Mouse (Mus musculus): ENCODE measurements around the gene Trim46.
A peak's percentile ranks its signal among the peaks of the same experiment; 100 is the strongest.

Gene Trim46

DNA sequence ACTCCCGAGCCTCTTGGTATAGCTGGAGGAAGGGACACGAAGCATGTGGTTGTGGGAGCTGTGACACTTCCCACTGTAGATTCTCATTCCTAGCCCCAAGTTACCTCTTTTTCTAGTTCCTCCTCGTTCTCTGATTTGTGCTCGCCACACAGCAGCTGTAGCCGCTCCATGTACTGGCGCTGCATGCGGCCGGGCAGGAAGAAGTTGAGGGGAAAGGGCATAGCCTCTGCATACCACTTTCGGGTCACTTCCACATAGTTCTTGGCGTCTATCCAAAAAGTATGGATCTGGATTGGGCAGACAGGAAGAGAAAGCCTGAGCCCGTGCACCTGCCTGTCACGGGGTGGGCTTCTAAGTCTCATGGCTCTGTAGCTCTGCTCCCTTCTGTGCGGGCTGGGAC lies 35.9 kb downstream of the Trim46 start:
- no peak for DNase-seq (ENCODE audit: low spot score)

DNA sequence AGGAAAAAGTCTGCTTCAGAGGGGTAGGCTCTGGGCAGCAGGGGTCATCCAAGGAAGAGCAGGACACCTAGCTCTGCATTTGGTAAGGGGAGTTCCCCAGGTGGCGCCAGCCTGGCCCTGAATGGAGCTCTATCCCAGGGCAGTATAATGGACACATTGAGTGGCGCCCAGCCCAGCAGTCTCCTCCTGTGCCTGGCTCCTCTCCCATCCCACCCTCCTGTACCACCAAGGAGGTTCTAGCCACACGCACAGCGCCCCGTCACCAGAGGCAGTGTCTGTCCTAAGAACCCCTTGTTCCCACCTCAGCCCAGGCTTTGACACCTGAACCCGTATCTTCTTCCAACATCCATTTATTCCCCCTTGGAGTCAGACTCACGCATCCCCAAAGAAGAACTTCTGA lies 36.4 kb downstream of the Trim46 start:
- DNase-seq (ENCODE audit: low spot score): no peak

DNA sequence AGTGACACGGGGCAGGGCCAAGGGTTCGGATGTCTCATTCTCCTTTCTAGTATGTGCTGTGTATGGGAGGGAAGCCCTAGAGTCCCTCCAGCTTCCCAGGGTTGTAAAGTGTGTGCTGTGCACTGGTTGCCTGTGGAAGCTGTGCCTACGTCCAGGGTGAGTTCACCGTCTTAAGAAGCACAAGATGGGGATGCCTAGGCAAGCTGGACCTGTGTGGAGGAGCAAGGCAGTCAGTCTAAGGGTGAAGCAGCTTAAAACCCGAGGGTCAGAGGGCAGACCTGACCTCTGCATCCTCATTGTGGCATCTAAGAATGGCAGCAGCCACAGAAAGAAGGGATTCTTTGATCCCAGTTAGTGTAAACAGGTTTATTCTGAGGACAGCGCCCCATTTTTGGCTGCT lies 37.4 kb downstream of the Trim46 start:
- no peak for DNase-seq (ENCODE audit: low spot score)

DNA sequence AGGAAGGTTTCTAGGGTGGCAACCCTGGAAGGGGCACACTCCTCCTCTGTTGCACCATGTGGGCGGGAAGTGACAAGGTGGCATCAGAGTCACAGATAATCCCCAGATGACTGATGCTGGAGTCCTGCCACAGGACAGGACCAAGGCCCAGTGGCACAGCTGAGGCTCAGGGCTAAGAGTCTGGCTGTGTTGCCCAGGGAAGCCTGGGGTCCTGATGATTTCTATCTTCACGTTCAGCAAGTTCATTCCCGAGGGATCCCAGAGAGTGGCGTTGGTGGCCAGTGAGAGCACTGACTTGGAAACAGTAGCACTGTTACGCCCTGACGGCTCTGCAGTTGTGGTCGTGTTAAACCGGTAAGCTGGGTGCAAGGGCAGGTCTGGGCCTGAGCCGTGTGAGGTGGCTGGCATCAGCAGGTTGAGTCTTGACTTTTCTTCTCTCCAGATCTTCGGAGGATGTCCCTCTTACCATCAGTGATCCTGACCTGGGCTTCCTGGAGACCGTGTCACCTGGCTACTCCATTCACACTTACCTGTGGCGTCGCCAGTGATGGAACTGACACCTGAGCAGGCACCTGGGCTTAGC lies 37.9 kb downstream of the Trim46 start:
- DNase-seq (ENCODE audit: low spot score): no peak

DNA sequence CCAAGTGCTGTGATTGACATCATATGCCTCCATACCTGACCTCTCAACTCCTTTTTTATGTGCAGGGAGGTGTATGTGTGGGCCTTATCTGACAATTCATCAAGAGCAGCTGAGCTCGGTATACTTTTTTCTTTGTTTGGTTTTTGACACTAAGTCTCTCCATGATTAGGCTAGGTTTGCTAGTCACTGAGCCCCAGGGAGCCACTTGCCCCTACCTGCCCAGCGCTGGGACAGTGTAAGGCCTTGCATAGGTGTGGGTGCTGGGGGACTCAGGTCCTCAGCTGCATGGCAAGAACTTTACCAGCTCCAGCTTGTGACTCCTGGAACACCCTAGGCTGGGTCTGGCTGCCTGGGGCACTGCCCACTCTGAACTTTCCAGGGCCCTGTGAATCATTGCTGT lies 39.4 kb downstream of the Trim46 start:
- DNase-seq (ENCODE audit: low spot score): no peak

DNA sequence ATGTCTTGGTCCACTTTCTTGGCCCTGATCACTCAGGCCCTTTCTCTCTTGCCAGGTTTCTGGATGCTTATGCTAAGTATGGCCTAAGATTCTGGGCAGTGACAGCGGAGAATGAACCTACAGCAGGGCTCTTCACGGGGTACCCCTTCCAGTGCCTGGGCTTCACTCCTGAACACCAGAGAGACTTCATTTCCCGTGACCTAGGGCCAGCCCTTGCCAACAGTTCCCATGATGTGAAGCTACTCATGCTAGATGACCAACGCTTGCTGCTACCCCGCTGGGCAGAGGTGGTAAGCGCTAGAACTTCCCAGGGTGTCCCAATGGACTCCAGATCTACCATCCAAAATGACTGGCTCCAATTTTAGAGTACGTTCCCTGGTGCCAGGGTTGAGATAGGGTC lies 40.0 kb downstream of the Trim46 start:
- DNase-seq (ENCODE audit: low spot score): no peak

DNA sequence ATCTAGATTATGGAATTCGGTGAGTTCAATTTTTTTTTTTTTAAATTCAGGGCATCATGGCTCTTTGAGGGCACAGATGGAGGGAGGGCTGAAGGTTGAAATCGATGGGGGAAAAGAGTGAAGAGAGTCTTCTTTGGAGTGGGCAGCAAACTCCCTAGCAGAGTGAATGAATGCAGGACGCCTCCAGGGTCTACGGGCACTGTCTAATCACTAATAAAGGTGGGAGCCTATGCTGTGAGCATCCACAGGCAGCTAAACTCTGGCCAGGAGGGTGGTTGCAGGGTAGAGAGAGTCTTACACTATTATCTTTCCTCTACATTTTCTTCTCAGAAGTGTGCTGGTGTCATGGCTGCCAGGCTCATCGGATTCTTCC lies 43.0 kb downstream of the Trim46 start:
- no peak for DNase-seq (ENCODE audit: low spot score)

DNA sequence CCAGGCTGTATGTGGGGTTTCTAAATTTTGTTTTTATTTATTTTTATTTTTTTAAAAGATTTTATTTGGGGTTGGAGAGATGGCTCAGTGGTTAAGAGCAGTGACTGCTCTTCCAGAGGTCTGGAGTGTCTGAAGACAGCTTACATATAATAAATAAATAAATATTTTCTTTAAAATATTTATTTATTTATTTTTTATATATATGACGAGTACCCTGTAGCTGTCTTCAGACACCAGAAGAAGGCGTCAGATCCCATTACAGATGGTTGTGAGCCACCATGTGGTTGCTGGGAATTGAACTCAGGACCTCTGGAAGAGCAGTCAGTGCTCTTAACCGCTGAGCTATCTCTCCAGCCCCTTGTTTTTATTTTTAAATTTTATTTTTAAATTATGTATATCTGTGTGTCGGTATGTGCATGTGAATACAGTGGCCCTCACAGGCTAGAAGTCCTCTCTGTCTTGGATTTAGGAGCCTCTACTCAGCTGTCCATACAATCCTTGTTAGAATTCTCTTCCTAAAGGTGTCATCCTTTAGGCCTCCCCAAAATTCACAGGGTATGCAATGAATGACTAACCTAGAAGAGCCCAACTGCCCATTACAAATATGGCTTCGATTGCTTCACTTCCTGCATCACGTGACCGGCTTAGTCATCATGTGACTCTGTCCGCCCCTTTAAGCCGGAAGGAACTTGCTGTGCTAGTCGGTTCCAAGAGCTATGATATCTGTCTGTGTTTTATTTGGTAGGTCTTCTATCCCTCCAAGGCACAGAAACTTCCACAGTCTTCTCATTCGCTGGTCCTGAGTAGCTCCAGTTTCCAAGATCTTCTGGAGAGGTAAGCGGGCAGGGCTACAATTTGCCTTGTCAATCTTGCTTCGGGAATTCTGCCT lies 43.6 kb downstream of the Trim46 start, which contains the start of gene Gba:
Gene Gba (plus strand): TSS at position 676 of the 889 bp plus-strand sequence.
- peak; percentile 74 for DNase-seq (ENCODE audit: low spot score)

DNA sequence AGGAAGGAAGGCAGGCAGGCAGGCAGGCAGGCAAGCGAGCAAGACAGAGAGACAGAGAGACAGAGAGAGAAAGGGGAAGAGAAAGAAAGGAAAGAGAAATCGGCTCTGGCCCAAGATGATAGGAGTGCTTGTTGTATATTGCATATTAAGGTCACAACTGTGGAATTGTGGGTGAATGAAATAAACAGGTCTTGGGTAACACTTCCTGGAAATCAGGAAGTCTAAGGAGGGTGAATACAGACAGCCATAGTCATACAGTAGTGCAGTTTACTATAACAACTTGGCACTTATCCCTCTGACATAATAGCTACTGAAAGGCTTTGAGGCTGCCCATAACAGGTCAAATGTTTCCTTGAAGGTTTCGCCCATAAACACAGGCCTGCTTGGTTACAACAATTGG lies 46.3 kb downstream of the Trim46 start:
- DNase-seq (ENCODE audit: low spot score): no peak

DNA sequence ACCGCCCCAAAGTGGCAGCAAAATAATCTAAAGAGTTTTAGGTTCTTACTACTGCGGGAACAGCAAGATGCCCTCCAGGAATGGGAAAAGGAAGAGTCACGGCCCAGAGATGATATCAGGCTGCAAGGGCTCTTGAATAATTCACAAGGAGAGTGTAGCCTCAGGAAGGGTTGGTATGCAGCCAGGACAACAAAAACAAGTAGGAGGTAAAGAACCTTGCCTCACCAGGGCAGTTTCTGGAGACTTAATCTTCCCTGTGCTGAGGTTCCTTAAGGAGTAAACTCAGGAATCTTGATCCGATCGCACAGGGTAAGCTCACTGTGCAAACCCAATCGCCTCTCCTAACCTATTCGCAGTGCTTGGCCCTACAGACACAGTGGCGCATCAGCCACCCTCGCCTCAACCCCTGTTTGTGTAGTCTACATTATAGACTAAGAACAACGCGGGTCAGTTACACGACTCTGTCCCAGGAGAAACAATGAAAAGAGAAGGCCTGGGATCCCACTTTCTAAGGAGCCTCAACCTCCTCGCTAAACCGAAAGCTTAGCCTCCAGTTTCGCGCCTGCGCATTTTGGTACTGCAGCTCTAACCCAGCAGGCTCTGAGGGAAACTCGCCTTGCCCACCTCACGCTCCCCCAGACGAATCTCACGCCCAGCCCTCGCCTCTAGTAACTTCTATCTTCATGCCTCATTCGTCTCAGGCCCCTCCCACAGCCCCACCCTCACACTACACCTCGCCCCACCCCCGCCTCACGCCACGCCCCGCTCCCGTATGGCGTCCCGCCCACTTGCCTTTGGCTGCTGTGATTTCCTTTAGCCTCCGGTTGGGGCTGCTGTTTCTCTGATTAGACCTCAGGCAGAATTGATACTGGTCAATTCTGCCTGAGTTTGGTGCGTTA lies 49.9 kb downstream of the Trim46 start:
- peak; percentile 89 for DNase-seq (ENCODE audit: low spot score)

DNA sequence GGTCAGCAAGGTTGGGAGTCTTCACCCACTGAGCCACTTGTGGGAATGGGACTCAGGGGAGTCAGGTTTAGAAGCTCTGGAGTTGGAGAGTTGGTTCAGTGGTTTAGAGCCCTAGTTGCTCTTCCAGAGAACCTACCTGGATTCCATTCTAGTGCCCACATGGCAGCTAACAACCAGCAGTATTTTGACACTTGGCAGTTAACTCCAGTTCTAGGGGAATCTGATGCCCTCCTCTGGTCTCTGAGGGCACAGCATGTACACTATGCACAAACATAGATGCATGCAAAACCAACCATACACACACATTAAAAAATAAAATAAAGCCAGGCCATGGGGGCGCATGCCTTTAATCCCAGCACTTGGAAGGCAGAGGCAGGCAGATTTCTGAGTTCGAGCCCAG lies 52.3 kb downstream of the Trim46 start:
- DNase-seq (ENCODE audit: low spot score): no peak

DNA sequence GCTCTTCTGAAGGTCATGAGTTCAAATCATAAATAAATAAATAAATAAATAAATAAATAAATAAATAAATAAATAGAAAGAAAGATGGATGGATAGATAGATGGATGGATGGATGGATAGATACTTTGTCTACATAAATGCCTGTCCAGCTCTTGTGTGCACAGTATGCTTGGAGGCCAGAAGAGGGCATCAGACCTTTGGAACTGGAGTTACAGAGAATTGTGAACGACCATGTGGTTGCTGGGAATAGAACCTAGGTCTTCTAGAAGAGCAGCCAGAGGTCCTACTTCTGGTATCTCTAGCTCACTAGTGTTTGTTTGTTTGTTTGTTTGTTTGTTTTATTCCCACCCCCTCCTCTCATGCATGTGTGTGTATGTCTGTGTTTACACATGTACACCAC lies 52.8 kb downstream of the Trim46 start:
- DNase-seq (ENCODE audit: low spot score): no peak

DNA sequence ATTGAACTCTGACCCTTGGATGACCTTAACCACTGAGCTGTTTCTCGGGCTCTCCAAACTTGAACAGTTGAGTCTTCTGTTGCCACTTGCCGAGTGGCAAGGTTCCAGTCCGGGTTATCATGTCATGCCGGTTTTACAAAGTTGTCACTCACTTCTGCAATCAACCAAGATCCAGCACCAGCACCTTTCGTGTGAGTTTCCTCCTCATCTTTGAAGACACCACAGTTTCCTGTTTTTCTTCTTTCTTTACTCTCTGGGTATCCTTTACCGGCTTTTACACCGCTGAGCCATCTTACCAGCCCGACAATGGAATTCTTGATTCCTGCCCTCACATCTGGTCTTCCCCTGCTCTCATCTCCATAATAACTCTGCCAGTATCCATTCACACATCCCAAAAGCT lies 55.7 kb downstream of the Trim46 start:
- DNase-seq (ENCODE audit: low spot score): no peak

DNA sequence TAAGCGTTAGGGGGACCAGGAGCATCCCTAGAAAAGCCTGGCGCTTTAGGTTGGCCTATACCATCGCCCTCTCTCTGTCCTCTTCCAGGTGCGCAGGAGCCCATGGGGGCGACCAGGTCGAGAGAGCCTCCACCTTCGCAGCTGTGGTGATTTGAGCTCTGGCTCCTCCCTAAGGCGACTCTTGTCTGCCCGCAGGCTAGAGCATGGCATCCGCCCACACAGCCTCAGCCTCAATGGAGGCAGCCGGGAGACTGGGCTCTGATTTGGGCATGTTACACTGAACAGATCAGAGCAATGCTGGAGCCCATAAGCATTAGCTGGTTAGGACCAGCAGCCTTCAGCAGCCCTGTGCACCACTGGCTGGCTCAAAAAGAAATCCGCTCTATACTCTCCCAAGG lies 57.6 kb downstream of the Trim46 start:
- no peak for DNase-seq (ENCODE audit: low spot score)

DNA sequence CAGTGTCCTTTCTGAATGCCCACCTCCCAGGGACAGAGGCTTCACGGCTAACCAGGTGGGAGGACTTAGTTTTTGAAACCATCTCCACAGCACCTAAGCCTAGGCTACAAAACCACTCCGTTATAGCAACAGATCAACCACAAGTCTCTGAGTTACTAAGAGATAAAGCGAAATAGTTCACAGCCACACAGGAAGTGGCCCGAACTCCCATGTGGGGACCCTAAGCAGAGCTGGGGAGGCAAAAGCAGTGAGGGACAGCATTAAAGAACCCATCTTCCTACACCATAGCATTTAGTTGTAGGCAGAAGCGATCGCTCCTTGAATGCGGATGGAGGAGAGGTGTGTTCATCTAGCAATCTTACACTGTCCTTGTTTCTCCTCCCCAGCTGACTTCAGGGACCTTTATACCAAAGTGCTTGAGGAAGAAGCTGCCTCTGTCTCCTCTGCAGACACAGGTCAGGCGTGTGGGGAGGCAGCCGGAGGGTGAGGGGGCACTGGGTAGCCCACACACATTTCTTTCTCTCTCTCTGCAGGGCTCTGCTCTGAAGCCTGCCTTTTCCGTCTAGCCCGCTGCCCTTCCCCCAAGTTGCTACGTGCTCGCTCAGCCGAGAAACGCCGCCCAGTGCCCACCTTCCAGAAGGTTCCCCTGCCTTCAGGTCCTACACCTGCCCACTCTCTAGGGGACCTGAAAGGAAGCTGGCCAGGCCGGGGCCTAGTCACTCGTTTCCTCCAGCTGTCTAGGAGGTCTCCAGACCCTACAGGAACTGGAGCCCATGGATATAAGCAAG lies 58.2 kb downstream of the Trim46 start:
- DNase-seq (ENCODE audit: low spot score): no peak

DNA sequence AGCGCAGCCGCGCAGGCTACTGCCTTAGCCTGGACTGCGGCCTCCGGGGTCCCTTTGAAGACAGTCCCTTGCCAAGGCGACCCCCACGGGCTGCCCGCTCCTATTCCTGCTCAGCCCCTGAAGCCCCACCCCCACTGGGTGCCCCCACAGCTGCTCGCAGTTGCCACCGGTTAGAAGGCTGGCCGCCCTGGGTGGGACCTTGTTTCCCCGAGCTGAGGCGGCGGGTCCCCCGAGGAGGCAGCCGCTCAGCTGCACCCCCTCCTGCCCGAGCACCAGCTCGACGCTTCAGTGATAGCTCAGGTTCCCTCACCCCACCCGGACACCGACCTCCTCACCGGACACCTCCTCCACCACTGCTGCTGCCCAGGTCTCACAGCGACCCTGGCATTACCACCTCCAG lies 58.9 kb downstream of the Trim46 start:
- no peak for DNase-seq (ENCODE audit: low spot score)

Measured in testis, postnatal 14 days (tissue).